Mouse (Mus musculus): ENCODE data around the gene Cdk17.

Gene Cdk17

GRCm38 (mm10) chr10:93265833-93266232 lies 105.2 kb downstream of the Cdk17 start:
- DNase-seq, result no peak

- DNase-seq, result no peak
Observed at GRCm38 (mm10) chr10:93266521-93266920, 105.8 kb downstream of the Cdk17 start.

GRCm38 (mm10) chr10:93267509-93267908 lies 106.8 kb downstream of the Cdk17 start:
- DNase-seq, result no peak

GRCm38 (mm10) chr10:93268339-93268738 lies 107.7 kb downstream of the Cdk17 start:
- DNase-seq, result no peak

- no peak for DNase-seq
Observed at GRCm38 (mm10) chr10:93269744-93270143, 109.1 kb downstream of the Cdk17 start.

- DNase-seq, result no peak
Observed at GRCm38 (mm10) chr10:93270889-93271460, 110.3 kb downstream of the Cdk17 start.

GRCm38 (mm10) chr10:93271831-93272230 lies 111.2 kb downstream of the Cdk17 start:
- peak in 1 of 2 experiments; percentile 48 for DNase-seq

GRCm38 (mm10) chr10:93272986-93273982 lies 112.6 kb downstream of the Cdk17 start:
- DNase-seq, result peak; percentile 70 to 79

- peak in 1 of 2 experiments; percentile 28 for DNase-seq
Observed at GRCm38 (mm10) chr10:93274277-93274696, 113.6 kb downstream of the Cdk17 start.

GRCm38 (mm10) chr10:93275212-93276136 lies 114.8 kb downstream of the Cdk17 start:
- DNase-seq, result no peak

- peak; percentile 73 to 81 for DNase-seq
Observed at GRCm38 (mm10) chr10:93276349-93276763, 115.7 kb downstream of the Cdk17 start.

GRCm38 (mm10) chr10:93276857-93277256 lies 116.2 kb downstream of the Cdk17 start:
- DNase-seq, result no peak

GRCm38 (mm10) chr10:93278361-93278760 lies 117.7 kb downstream of the Cdk17 start:
- DNase-seq, result no peak

- no peak for DNase-seq
Observed at GRCm38 (mm10) chr10:93279062-93279461, 118.4 kb downstream of the Cdk17 start.

- DNase-seq, result peak in 1 of 2 experiments; percentile 29
Observed at GRCm38 (mm10) chr10:93280586-93280985, 119.9 kb downstream of the Cdk17 start.

GRCm38 (mm10) chr10:93281092-93281491 lies 120.4 kb downstream of the Cdk17 start:
- no peak for DNase-seq

GRCm38 (mm10) chr10:93282526-93282964 lies 121.9 kb downstream of the Cdk17 start:
- peak; percentile 75 to 83 for DNase-seq

- DNase-seq, result peak; percentile 43 to 52
Observed at GRCm38 (mm10) chr10:93283258-93283657, 122.6 kb downstream of the Cdk17 start.

GRCm38 (mm10) chr10:93285489-93285888 lies 124.8 kb downstream of the Cdk17 start:
- no peak for DNase-seq

- DNase-seq, result no peak
Observed at GRCm38 (mm10) chr10:93287551-93288145, 127.0 kb downstream of the Cdk17 start.

GRCm38 (mm10) chr10:93288336-93288735 lies 127.7 kb downstream of the Cdk17 start:
- DNase-seq, result peak; percentile 63 to 66

- no peak for DNase-seq
Observed at GRCm38 (mm10) chr10:93289404-93289803, 128.7 kb downstream of the Cdk17 start.
